Mouse (Mus musculus) embryonic facial prominence, embryonic 14.5 days (tissue): ENCODE data around the gene Pop5. TPM values are rescaled to one million over a fixed set of nuclear protein-coding genes. Genes with fewer than 3 reads are reported as not detected.
A peak's percentile ranks its signal among the peaks of the same experiment; 100 is the strongest.

Experiments
- ATAC-seq: fragments of 200-750 bp; cut with Nextera tagmentation; 2 replicates; pipeline ENCODE4 v1.8.0; 2017; ENCODE audit warnings: low read depth, moderate number of reproducible peaks, moderate TSS enrichment
- DNase-seq: peaks from one replicate; pipeline ENCODE4 v3.0.0-alpha.2; 2015; ENCODE audit warnings: low spot score
- H3K27ac ChIP-seq: fragments of 300-500 bp; sonication (generic); replicated peaks from 2 replicates; pipeline ENCODE4 v1.5.1; 2014; ENCODE audit warnings: low read depth, mild to moderate bottlenecking, low read length, moderate library complexity
- H3K27me3 ChIP-seq: fragments of 300-500 bp; sonication (generic); replicated peaks from 2 replicates; pipeline ENCODE4 v1.6.1; 2014; ENCODE audit warnings: low read length; ENCODE audit not compliant: control insufficient read depth, insufficient read depth
- H3K36me3 ChIP-seq: fragments of 300-500 bp; sonication (generic); 2 replicates; pipeline ENCODE4 v1.6.1; 2014; ENCODE audit warnings: low read length, mixed read lengths; ENCODE audit not compliant: control insufficient read depth, insufficient read depth
- H3K4me1 ChIP-seq: fragments of 300-500 bp; sonication (generic); 2 replicates; pipeline ENCODE4 v1.6.1; 2014; ENCODE audit warnings: antibody characterized with exemption, low read length; ENCODE audit not compliant: control insufficient read depth, insufficient read depth
- H3K4me2 ChIP-seq: fragments of 300-500 bp; sonication (generic); 2 replicates; pipeline ENCODE4 v1.6.1; 2014; ENCODE audit warnings: low read depth, mild to moderate bottlenecking, low read length, moderate library complexity, mixed read lengths
- H3K4me3 ChIP-seq: fragments of 300-500 bp; sonication (generic); 2 replicates; pipeline ENCODE4 v1.5.1; 2014; ENCODE audit warnings: low read depth, mild to moderate bottlenecking, low read length
- H3K9ac ChIP-seq: fragments of 300-500 bp; sonication (generic); 2 replicates; pipeline ENCODE4 v1.6.1; 2014; ENCODE audit warnings: low read depth, mild to moderate bottlenecking, low read length, moderate library complexity, mixed read lengths
- H3K9me3 ChIP-seq: fragments of 300-500 bp; sonication (generic); 2 replicates; pipeline ENCODE4 v1.6.1; 2016; ENCODE audit warnings: low read length; ENCODE audit not compliant: control insufficient read depth
- WGBS: fragments of 180-500 bp; shearing (Covaris S2); extraction: QIAGEN DNeasy Blood & Tissue Kit; methylation state at CpG from one replicate; pipeline ENCODE4 v1.1.7; 2014; 5-methylcytosine and 5-hydroxymethylcytosine counted together
- polyA plus RNA-seq: library from polyadenylated mRNA; unstranded; fragments of >200 nt; fragmentation: Nextera tagmentation; extraction: Ambion mirVana; gene quantifications from 2 replicates; pipeline ENCODE4 v1.2.1, GENCODE M21; 2014

Gene Pop5
- 82.6 and 95.5 TPM in 2 replicates for polyA plus RNA-seq

DNA sequence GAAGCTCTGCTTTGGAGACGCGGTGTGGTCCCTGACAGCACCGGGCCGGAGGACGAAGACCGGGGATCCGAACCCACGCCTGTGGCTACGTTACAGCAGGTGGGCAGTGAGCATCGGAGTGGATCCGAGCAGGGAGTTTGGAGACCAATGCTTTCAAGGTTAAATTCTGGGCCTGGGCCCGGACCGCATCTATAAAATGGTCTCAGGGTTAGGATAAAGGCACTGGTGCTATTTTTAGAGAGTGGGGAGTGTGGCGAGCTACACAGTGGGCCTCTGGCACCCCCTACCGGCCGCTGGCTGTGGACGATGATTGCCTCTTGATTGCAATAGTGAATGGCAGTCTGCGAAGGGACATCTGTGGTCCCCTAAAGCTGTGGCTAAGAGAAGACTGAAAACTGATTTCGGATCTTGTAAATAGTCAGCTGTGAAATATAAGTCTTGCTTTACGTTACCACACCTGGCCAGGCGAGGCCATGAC lies at the start of gene Pop5:
TSS of gene Pop5 (plus strand) at position 51 of the 478 bp plus-strand sequence.
- Histone ChIP-seq H3K9ac (peak within 1 kb of the TSS; percentile 69), H3K9me3 (no peaks in the 10 kb centered on the region), H3K27ac (peak within 1 kb of the TSS; percentile 28), H3K4me1 (peaks cover 10% of the 10 kb centered on the region), H3K27me3 (peaks cover 5% of the 10 kb centered on the region; the same call in 1 of the 2 replicates), H3K4me2 (peak within 1 kb of the TSS; percentile 95), H3K4me3 (peak within 1 kb of the TSS; percentile 63), H3K36me3 (peaks cover 13% of the 10 kb centered on the region)
- DNase-seq (peak; percentile 92), ATAC-seq (peak; percentile 75)
- WGBS, result 2% methylated on average over 21 of the region's 21 CpGs

DNA sequence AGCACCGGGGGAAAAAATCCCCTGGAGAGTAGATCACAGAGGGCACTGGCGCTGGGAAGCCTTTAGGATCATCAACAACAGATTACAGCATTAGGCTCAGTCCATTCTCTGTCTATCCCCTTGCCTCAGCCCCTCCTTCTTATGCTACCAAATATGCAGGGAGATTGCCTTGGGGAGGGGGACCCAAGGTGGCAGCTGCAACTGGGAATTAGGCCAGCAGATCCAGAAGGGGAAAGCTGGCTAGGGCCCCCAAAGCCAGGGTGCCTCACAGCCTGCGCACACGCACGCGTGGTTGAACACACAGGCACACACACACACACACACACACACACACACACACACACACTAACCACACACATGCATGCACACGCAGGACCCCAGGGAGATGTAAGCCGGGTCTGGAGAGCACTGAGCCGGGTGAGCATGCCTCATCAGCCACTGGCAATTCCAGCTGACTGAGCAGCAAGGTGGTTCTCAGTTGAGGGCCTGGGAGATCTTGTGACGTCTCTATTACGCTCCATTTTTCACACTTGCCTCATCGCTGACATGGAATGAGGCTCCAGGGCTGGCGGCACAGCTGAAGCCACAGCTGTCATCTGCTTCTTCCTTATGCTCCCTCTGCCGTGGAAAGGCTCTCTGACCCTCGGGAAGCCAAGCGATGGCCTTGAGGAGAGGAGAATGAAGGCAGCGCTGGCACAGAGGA lies 49.1 kb upstream of the Pop5 start:
- Histone ChIP-seq H3K4me2 (peak overlapping the region; percentile 46), H3K36me3 (no peaks in the 10 kb centered on the region), H3K4me1 (peaks cover 12% of the 10 kb centered on the region), H3K27me3 (peaks cover 31% of the 10 kb centered on the region), H3K27ac (no peak overlapping the region), H3K4me3 (peak overlapping the region; percentile 15; the same call in 1 of the 2 replicates), H3K9ac (no peak overlapping the region; the same call in 1 of the 2 replicates), H3K9me3 (no peaks in the 10 kb centered on the region)
- peak; percentile 74 for DNase-seq
- WGBS, result 44% methylated on average over 15 of the region's 17 CpGs
- peak; percentile 64; the same call in 1 of the 2 replicates for ATAC-seq

DNA sequence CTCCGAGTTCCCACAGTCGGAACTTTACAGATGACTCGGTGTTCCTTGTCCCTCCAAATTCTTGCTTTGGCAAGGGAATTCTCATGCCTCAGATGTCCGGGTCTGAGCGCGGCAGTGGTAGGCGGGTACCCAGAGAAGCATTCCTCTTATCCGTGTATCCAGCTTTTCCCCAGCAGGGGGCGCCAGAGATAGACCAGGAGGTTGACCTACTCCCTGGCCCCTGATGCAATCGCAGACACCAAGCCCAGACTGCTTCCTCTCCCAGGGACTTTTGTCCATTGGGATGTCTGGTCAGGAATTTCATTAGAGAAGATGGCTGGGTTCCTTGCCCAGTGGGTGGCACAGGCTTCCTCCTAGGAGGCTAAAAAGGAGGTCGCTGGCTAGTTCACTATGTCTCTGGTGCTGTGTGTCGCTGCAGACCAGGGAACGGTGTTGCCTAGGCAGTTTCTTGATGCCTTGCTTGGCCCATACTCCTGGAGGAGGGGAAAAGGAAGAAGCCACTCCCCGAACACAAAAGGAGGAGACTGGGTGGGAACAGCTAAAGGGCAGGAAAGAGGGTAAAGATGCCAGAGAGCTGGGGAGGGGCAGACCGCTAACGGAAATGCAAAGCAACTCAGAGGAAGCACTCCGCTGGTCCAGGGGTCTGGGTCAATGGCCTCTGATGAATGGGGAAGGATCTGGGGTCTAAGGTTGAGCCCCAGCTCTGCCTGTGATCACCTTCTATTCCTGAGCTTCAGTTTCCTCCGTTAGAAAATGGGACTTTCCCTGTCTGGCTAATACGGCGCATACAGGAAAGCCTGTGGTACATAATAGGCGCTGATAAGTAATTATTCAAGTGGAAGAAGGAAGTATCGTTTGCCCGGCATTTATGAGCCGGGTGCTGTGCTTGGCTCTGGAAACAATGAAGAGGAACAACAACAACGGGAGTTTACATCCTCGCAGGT lies 48.2 kb upstream of the Pop5 start:
- H3K36me3 ChIP-seq, result no peaks in the 10 kb centered on the region
- H3K4me2 ChIP-seq, result peak overlapping the region; percentile 46
- H3K9me3 ChIP-seq, result no peaks in the 10 kb centered on the region
- H3K4me1 ChIP-seq, result peaks cover 16% of the 10 kb centered on the region
- WGBS, result 14% methylated on average over 26 of the region's 26 CpGs
- ATAC-seq, result peak; percentile 82
- H3K9ac ChIP-seq, result no peak overlapping the region
- H3K4me3 ChIP-seq, result peak overlapping the region; percentile 15; the same call in 1 of the 2 replicates
- DNase-seq, result peak; percentile 92
- H3K27me3 ChIP-seq, result peaks cover 40% of the 10 kb centered on the region
- H3K27ac ChIP-seq, result no peak overlapping the region; the same call in 1 of the 2 replicates

DNA sequence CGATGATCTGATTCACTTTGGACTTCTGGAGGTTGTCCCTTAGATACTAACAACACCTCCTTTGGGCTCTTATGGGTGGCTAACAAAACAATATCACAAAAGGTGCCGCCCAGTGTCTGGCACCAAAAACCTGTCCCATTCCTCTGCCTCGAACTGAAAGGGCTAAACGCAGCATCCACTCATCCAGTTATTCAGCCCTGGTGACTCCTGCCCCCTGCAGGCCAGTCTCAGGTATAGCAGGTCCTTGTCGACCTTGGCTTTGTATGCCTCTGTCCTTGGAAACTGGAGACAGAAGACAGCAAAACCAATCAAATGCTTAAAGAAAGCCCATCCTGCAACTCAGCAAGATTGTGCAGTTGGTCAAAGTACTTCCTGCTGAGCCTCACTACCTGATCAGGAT lies 46.8 kb upstream of the Pop5 start:
- Histone ChIP-seq H3K4me1 (peaks cover 26% of the 10 kb centered on the region), H3K27me3 (peaks cover 53% of the 10 kb centered on the region), H3K9ac (no peak overlapping the region), H3K27ac (no peak overlapping the region), H3K36me3 (no peaks in the 10 kb centered on the region), H3K4me2 (no peak overlapping the region), H3K9me3 (no peaks in the 10 kb centered on the region), H3K4me3 (no peak overlapping the region)
- no peak for ATAC-seq
- WGBS, result 49% methylated on average over 5 of the region's 5 CpGs
- no peak for DNase-seq

DNA sequence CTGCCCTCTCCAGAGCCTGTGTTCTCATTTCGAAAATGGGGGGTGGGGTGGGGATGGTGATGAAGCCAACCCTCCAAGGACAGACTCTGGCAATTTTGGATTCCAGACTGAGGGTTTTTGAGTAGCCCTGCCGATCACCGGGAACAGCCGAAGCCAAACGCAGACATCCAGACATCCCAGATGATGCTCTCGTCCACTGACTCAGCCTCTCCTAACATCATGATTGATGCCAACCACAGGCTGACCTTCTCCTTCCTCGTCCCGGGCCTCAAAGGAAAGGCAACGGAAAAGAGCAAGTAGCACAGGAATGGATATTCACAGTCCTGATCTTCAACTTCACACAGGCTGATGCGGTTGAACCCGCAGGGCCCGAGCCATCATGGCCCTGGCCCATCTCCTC lies 45.6 kb upstream of the Pop5 start:
- H3K9me3 ChIP-seq, result no peaks in the 10 kb centered on the region
- no peaks in the 10 kb centered on the region for H3K36me3 ChIP-seq
- 71% methylated on average over 12 of the region's 12 CpGs for WGBS
- H3K4me3 ChIP-seq, result no peak overlapping the region
- H3K9ac ChIP-seq, result no peak overlapping the region
- H3K4me2 ChIP-seq, result no peak overlapping the region
- DNase-seq (no peak), ATAC-seq (no peak)
- no peak overlapping the region for H3K27ac ChIP-seq
- H3K4me1 ChIP-seq, result peaks cover 26% of the 10 kb centered on the region
- peaks cover 63% of the 10 kb centered on the region for H3K27me3 ChIP-seq

DNA sequence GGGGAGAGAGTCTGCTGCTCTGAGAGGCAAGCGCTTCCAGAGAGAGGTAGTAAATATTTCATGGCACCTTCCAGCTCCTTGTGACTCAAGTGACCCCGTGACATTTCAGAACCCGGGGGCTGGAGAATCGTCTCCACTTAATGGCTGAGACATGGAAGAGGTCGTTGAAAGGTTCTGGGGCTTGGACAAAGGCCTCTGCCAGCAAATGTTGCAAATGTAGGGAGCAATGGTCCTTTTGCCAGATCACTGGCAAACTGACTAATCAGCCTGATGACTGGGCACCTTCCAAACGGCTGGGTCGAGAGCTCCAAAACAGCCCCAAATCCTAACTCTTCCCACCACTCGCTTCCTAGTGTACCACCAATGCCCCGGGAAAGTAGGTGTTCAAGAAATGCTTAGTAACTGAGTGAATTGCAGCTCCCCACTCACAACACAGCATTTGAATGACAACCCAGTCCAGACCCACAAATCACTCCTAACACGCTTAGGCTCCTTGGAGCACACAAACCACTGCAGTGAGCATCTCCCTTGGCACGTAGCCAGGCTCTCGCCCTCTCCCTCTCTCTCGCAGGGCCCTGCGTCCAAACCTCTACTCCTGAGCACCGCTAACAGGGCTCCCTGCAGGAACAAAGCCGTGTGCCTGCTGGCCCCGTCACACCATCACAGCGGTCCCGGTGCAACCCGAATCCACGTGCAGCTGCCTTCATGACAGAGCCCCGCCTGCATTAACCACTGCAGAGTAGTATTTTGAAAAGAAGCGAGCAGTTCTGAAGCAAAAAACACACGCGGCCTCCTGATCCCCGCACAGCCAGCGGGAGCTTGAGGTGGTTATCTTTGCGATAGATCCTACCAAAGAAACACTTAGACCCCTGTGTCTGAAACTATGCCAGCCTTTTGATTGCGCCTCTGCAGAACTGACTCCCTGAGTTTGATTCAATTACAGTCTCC lies 43.5 kb upstream of the Pop5 start:
- H3K36me3 ChIP-seq, result no peaks in the 10 kb centered on the region
- peak overlapping the region; percentile 100 for H3K4me2 ChIP-seq
- no peaks in the 10 kb centered on the region for H3K9me3 ChIP-seq
- H3K27ac ChIP-seq, result no peak overlapping the region
- DNase-seq (no peak), ATAC-seq (no peak; the same call in 1 of the 2 replicates)
- no peak overlapping the region for H3K9ac ChIP-seq
- peak overlapping the region; percentile 10 for H3K4me3 ChIP-seq
- WGBS, result 11% methylated on average over 29 of the region's 29 CpGs
- H3K27me3 ChIP-seq, result peaks cover 61% of the 10 kb centered on the region
- peaks cover 18% of the 10 kb centered on the region for H3K4me1 ChIP-seq

DNA sequence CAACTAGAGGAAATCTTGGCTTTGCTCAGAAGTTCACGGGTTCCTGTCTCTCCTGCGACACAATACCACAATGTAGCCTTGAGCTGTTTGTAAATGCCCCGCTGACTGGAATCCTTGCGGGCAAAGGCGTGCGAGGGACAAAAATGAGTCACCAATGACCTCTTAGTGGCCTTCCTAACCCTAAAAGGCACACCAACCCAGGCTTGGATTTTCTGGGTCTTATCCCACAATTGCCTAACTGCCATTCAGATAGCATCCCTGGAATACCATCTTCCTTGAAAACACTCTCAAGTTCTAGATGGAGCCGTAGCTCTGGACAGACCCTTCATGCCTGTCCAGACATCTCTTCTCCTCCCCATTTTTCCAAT lies 42.8 kb upstream of the Pop5 start:
- no peak for ATAC-seq
- DNase-seq, result no peak
- 18% methylated on average over 7 of the region's 7 CpGs for WGBS
- Histone ChIP-seq H3K4me3 (peak overlapping the region; percentile 57), H3K4me2 (peak overlapping the region; percentile 100), H3K36me3 (no peaks in the 10 kb centered on the region), H3K9me3 (no peaks in the 10 kb centered on the region), H3K27me3 (peaks cover 57% of the 10 kb centered on the region), H3K27ac (no peak overlapping the region), H3K9ac (0 out of 2 replicates have a peak overlapping the region, but pooled peaks have one; percentile 59), H3K4me1 (peaks cover 14% of the 10 kb centered on the region)
